Mouse (Mus musculus) midbrain, embryonic 16.5 days (tissue): ENCODE measurements at regions not wholly inside any gene's neighbourhood (a gene's known extent, or its start where the extent isn't known, plus 50 kb on each side); places are given as distances from the start of the nearest gene placed in this dataset.
"Not testable (repeated sequence)": the region's sequence is repeated elsewhere in the genome, so short reads cannot be mapped to it uniquely, and the experiment has no call there.

Experiments
- ATAC-seq: fragments of 200-750 bp; cut with Nextera tagmentation; 2 replicates; pipeline ENCODE4 v1.8.0; 2017; ENCODE audit warnings: moderate TSS enrichment
- H3K27ac ChIP-seq: fragments of 300-500 bp; sonication (generic); 2 replicates; pipeline ENCODE4 v1.5.1; 2014; ENCODE audit warnings: mild to moderate bottlenecking, low read length, mixed read lengths
- H3K27me3 ChIP-seq: fragments of 300-500 bp; sonication (generic); 2 replicates; pipeline ENCODE4 v1.6.1; 2014; ENCODE audit warnings: low read depth, low read length, mixed read lengths; ENCODE audit not compliant: control insufficient read depth, insufficient read depth
- H3K36me3 ChIP-seq: fragments of 300-500 bp; sonication (generic); 2 replicates; pipeline ENCODE4 v1.6.1; 2014; ENCODE audit warnings: mild to moderate bottlenecking, low read length, moderate library complexity, mixed read lengths; ENCODE audit not compliant: control insufficient read depth, insufficient read depth
- H3K4me1 ChIP-seq: fragments of 300-500 bp; sonication (generic); 2 replicates; pipeline ENCODE4 v1.6.1; 2014; ENCODE audit warnings: mild to moderate bottlenecking, low read length, mixed read lengths; ENCODE audit not compliant: control insufficient read depth, insufficient read depth
- H3K4me2 ChIP-seq: fragments of 300-500 bp; sonication (generic); 2 replicates; pipeline ENCODE4 v1.6.1; 2014; ENCODE audit warnings: mild to moderate bottlenecking, low read length, mixed read lengths
- H3K4me3 ChIP-seq: fragments of 300-500 bp; sonication (generic); 2 replicates; pipeline ENCODE4 v1.5.1; 2014; ENCODE audit warnings: low read depth, mild to moderate bottlenecking, low read length, moderate library complexity, mixed read lengths
- H3K9ac ChIP-seq: fragments of 300-500 bp; sonication (generic); 2 replicates; pipeline ENCODE4 v1.6.1; 2014; ENCODE audit warnings: low read depth, low read length, mixed read lengths
- H3K9me3 ChIP-seq: fragments of 300-500 bp; sonication (generic); replicated peaks from 2 replicates; pipeline ENCODE4 v1.6.1; 2014; ENCODE audit warnings: mild to moderate bottlenecking, low read length, mixed read lengths; ENCODE audit not compliant: control insufficient read depth, poor library complexity, severe bottlenecking
- WGBS: fragments of 180-500 bp; shearing (Covaris S2); extraction: QIAGEN DNeasy Blood & Tissue Kit; methylation state at CpG from one replicate; pipeline ENCODE4 v1.1.7; 2014; 5-methylcytosine and 5-hydroxymethylcytosine counted together

- H3K4me3 ChIP-seq, result no peak overlapping the region
- WGBS, result 84% methylated on average over 1 of the region's 1 CpGs
- no peaks in the 10 kb centered on the region for H3K9me3 ChIP-seq
- no peaks in the 10 kb centered on the region for H3K36me3 ChIP-seq
- no peak overlapping the region for H3K4me2 ChIP-seq
- no peak for ATAC-seq
- no peaks in the 10 kb centered on the region for H3K4me1 ChIP-seq
- no peak overlapping the region for H3K9ac ChIP-seq
- no peak overlapping the region for H3K27ac ChIP-seq
- H3K27me3 ChIP-seq, result no peaks in the 10 kb centered on the region
These were observed 201.9 kb upstream of the Sesn3 start for GRCm38 (mm10) chr9:14072950-14073349.

- no peak overlapping the region for H3K9ac ChIP-seq
- H3K27ac ChIP-seq, result no peak overlapping the region
- H3K4me3 ChIP-seq, result no peak overlapping the region
- 86% methylated on average over 6 of the region's 6 CpGs for WGBS
- H3K27me3 ChIP-seq, result no peaks in the 10 kb centered on the region
- no peaks in the 10 kb centered on the region for H3K9me3 ChIP-seq
- no peaks in the 10 kb centered on the region for H3K4me1 ChIP-seq
- no peak overlapping the region for H3K4me2 ChIP-seq
- ATAC-seq, result no peak
- no peaks in the 10 kb centered on the region for H3K36me3 ChIP-seq
These were observed 200.6 kb upstream of the Sesn3 start for GRCm38 (mm10) chr9:14074273-14074672.

GRCm38 (mm10) chr9:14074866-14075265, 200.0 kb upstream of the Sesn3 start:
- not testable (repeated sequence) for H3K27ac ChIP-seq, H3K36me3 ChIP-seq, H3K4me3 ChIP-seq, ATAC-seq, H3K9ac ChIP-seq, H3K4me1 ChIP-seq, H3K27me3 ChIP-seq, H3K4me2 ChIP-seq, H3K9me3 ChIP-seq

- H3K4me3 ChIP-seq, result no peak overlapping the region
- 49% methylated on average over 4 of the region's 4 CpGs for WGBS
- H3K9ac ChIP-seq, result no peak overlapping the region
- H3K4me2 ChIP-seq, result no peak overlapping the region
- no peaks in the 10 kb centered on the region for H3K27me3 ChIP-seq
- peak; percentile 71; the same call in 1 of the 2 replicates for ATAC-seq
- no peaks in the 10 kb centered on the region for H3K36me3 ChIP-seq
- no peaks in the 10 kb centered on the region for H3K4me1 ChIP-seq
- H3K9me3 ChIP-seq, result no peaks in the 10 kb centered on the region
- no peak overlapping the region for H3K27ac ChIP-seq
These were observed 199.4 kb upstream of the Sesn3 start for GRCm38 (mm10) chr9:14075452-14075851.

- 97% methylated on average over 1 of the region's 1 CpGs for WGBS
- no peaks in the 10 kb centered on the region for H3K36me3 ChIP-seq
- no peak for ATAC-seq
- no peak overlapping the region for H3K4me2 ChIP-seq
- no peak overlapping the region for H3K27ac ChIP-seq
- no peaks in the 10 kb centered on the region for H3K27me3 ChIP-seq
- no peaks in the 10 kb centered on the region for H3K9me3 ChIP-seq
- H3K4me3 ChIP-seq, result no peak overlapping the region
- H3K9ac ChIP-seq, result no peak overlapping the region
- no peaks in the 10 kb centered on the region for H3K4me1 ChIP-seq
These were observed 199.0 kb upstream of the Sesn3 start for GRCm38 (mm10) chr9:14075868-14076267.

- H3K36me3 ChIP-seq, result no peaks in the 10 kb centered on the region
- no peak overlapping the region for H3K4me3 ChIP-seq
- no peak overlapping the region for H3K4me2 ChIP-seq
- H3K27me3 ChIP-seq, result no peaks in the 10 kb centered on the region
- ATAC-seq, result no peak
- H3K4me1 ChIP-seq, result 0 out of 2 replicates have a peak, but pooled peaks cover 2% of the 10 kb centered on the region
- H3K9me3 ChIP-seq, result no peaks in the 10 kb centered on the region
- H3K9ac ChIP-seq, result no peak overlapping the region
- no peak overlapping the region for H3K27ac ChIP-seq
- WGBS, result 80% methylated on average over 5 of the region's 5 CpGs
These were observed 198.1 kb upstream of the Sesn3 start for GRCm38 (mm10) chr9:14076728-14077127.

GRCm38 (mm10) chr9:14081138-14081537, 193.7 kb upstream of the Sesn3 start:
- Histone ChIP-seq H3K9ac (no peak overlapping the region), H3K4me3 (no peak overlapping the region), H3K36me3 (no peaks in the 10 kb centered on the region), H3K4me2 (no peak overlapping the region), H3K9me3 (no peaks in the 10 kb centered on the region), H3K4me1 (0 out of 2 replicates have a peak, but pooled peaks cover 2% of the 10 kb centered on the region), H3K27ac (no peak overlapping the region), H3K27me3 (no peaks in the 10 kb centered on the region)
- ATAC-seq, result no peak
- WGBS, result 20% methylated on average over 4 of the region's 4 CpGs

- H3K4me2 ChIP-seq, result no peak overlapping the region
These were observed 188.7 kb upstream of the Sesn3 start for GRCm38 (mm10) chr9:14086201-14086600.

GRCm38 (mm10) chr9:14086611-14087010, 188.3 kb upstream of the Sesn3 start:
- H3K4me3 ChIP-seq, result no peak overlapping the region
- H3K9ac ChIP-seq, result no peak overlapping the region
- no peak for ATAC-seq
- H3K27ac ChIP-seq, result no peak overlapping the region
- no peak overlapping the region for H3K4me2 ChIP-seq
- no peaks in the 10 kb centered on the region for H3K27me3 ChIP-seq
- no peaks in the 10 kb centered on the region for H3K36me3 ChIP-seq
- no peaks in the 10 kb centered on the region for H3K9me3 ChIP-seq
- no peaks in the 10 kb centered on the region for H3K4me1 ChIP-seq
- WGBS, result 92% methylated on average over 3 of the region's 3 CpGs

More at GRCm38 (mm10) chr9:14086201-14086600, 188.7 kb upstream of the Sesn3 start:
- 70% methylated on average over 2 of the region's 2 CpGs for WGBS
- H3K27ac ChIP-seq, result no peak overlapping the region
- no peaks in the 10 kb centered on the region for H3K27me3 ChIP-seq
- 0 out of 2 replicates have a peak, but pooled peaks cover 2% of the 10 kb centered on the region for H3K4me1 ChIP-seq
- no peaks in the 10 kb centered on the region for H3K9me3 ChIP-seq
- H3K4me3 ChIP-seq, result no peak overlapping the region
- H3K36me3 ChIP-seq, result no peaks in the 10 kb centered on the region
- H3K9ac ChIP-seq, result no peak overlapping the region
- no peak for ATAC-seq

GRCm38 (mm10) chr9:14087874-14088273, 187.0 kb upstream of the Sesn3 start:
- H3K36me3 ChIP-seq, result no peaks in the 10 kb centered on the region
- H3K27me3 ChIP-seq, result no peaks in the 10 kb centered on the region
- no peak overlapping the region for H3K9ac ChIP-seq
- ATAC-seq, result no peak
- H3K4me1 ChIP-seq, result no peaks in the 10 kb centered on the region
- no peak overlapping the region for H3K4me3 ChIP-seq
- no peak overlapping the region for H3K27ac ChIP-seq
- H3K9me3 ChIP-seq, result no peaks in the 10 kb centered on the region
- WGBS, result 87% methylated on average over 4 of the region's 4 CpGs
- H3K4me2 ChIP-seq, result no peak overlapping the region
